Mouse (Mus musculus): ENCODE data around the gene Nup210l.

- TF ChIP-seq CTCF (IDR thresholded peaks at IDR 0.05) (no peak), EP300 (IDR thresholded peaks at IDR 0.05) (no peak)
Observed at GRCm38 (mm10) chr3:90204582-90204981, 100.7 kb downstream of the Nup210l start.
